Mouse (Mus musculus): Measurements from ENCODE around the gene Zfp408.
"Not testable (repeated sequence)": the region's sequence is repeated elsewhere in the genome, so short reads cannot be mapped to it uniquely, and the experiment has no call there.

The Zfp408 gene

GRCm38 (mm10) chr2:91609370-91609769 is 40.2 kb downstream of the Zfp408 start:
- DNase-seq (ENCODE audit: low read depth, low spot score) = not testable (repeated sequence)

GRCm38 (mm10) chr2:91602389-91602788 is 47.2 kb downstream of the Zfp408 start:
- DNase-seq (ENCODE audit: low read depth, low spot score) = no peak

DNA sequence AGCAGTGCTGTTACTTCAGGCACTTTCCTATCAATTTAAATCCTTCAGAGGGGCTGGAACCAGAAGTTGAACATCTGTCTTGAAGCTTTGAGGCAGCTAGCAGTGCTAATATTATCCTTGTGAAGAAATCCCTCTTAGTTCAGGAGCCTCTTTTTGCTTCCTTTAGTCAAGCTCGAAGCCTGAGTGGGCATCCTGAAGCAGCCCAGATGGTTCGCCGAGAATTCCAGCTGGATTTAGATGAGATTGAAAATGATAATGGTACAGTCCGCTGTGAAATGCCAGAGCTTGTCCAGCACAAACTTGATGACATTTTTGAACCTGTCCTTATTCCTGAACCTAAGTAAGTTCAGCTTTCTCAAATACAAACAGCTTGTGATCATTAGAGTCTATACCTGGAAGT is 49.1 kb downstream of the Zfp408 start:
- no peak for DNase-seq (ENCODE audit: low read depth, low spot score)
